Mouse (Mus musculus): ENCODE measurements at regions not wholly inside any gene's neighbourhood (a gene's known extent, or its start where the extent isn't known, plus 50 kb on each side); places are given as distances from the start of the nearest gene placed in this dataset.

DNA sequence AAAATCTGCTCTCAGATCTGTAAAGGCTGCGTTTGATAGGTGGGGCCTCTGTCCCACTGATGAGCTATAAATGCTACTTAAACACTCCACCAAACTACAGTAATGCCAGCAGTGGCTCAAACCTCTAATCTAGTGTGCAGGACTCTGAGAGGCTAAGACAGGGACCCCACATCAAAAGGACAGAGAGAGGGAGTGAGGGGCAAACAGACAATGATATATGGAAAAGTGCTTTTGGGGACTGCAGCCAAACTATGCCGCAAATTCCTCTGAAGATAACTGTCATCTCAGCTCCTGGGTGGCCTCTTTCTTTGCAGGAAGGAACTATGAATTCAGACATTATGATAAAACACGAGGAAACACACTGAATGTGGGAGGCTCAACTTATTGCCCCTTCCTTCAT is 138.9 kb upstream of the Ddit4l start:
- no peak for DNase-seq (ENCODE audit: low spot score in 2 of 2)
- intact Hi-C loops (cut with DNase I) = no loop called here

DNA sequence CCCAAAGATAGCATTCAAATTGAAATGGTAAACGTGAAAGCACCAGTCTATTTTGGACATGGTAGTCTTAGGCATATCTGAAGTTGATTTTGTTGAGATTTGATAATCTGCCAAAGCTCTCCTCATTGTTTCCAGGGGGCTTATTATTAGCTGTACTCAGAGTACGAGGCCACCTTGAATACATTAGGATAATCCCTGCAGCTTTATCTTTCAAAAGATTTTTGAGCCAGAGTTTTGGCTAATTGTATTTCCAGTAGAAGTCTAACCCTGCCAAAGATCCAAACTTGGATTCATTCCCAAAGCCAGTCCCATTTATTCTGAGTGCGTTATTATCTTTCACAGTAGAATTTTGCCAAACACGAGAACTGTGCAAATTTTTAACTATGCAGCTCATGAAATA is 138.4 kb upstream of the Ddit4l start:
- no peak for DNase-seq (ENCODE audit: low spot score in 2 of 2)
- intact Hi-C loops (cut with DNase I) = no loop called here

DNA sequence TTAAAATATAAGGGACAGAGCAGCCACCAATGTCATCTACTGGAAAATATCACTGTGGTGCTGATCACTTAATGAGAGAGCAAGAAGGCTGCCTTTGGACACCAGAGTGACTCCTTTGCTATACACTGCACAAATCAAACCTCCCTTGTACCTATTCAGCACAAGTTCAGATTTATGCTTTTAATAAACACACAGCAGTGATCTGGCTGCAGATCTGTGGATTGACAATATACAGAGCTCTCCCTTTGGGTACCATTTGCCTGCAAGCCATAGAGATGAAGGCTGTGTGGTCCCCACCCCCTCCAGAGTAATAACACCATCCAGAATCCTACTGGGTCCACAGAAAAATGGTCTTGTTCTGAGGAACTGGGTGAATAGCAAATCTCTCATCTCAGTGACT is 131.8 kb upstream of the Ddit4l start:
- no peak for DNase-seq (ENCODE audit: low spot score in 2 of 2)
- intact Hi-C loops (cut with DNase I) = no loop called here

DNA sequence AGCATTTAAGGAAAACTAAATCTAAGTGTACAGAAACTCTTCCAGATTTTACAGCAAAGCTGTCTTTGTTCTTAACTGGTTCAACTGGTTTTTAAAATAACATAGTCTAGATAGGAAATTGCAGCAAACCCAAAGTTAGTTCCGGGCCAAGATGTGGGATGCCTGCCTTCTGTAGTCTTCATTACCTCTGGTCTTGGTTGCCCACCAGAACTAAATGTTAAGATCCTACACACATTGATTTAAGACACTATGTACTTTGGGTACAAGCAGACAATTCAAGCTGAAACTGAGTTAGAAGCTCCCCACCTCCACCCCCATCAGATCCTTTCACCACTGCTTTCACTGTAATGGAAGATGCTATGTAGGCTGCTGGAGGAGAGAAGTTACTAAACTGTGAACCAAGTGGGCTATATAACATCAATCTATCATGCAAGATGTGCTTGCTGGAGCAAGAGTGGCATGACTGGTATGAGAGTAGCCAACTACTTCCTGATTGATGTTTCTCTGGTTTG is 129.8 kb upstream of the Ddit4l start:
- peak in 1 of 2 experiments; percentile 13 for DNase-seq (ENCODE audit: low spot score in 2 of 2)
- intact Hi-C loops (cut with DNase I) = no loop called here

DNA sequence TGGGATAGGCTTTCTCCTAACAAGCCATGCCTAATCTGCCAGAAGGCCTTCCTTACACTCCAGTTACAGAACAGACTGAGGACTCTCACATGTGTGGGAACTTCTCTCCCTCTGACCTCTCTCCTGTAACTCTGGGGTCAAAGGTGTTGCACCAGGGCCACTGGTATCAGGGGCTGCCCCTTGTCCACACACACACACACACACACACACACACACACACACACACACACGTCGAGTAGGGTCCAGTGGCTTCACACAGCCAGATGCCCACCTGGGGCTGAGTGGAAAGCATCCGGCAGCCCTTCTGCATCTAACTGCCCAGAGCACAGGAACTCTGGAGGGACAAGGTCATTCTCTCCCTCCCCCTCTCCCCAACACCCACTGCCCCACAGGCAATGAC is 123.1 kb upstream of the Ddit4l start:
- intact Hi-C loops (cut with DNase I) = no loop called here

DNA sequence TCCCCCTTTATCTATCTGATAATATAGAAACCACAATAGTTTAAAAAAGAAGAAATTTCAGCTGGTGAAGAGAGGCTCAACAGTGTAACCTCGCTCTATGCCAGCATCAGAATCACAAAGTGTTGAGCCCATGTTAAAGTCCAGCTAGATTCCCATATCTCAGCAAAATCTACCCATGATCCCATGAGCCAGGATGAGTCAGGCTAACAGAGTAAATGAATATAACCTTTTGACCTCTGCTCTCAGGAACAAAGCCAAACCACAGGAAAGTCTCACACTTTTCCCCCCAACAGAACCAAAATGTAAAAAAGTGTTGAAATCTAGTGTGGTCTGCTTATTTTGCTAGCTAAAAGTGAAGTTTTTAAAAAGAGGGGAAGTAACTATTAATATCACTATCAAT is 110.1 kb upstream of the Ddit4l start:
- intact Hi-C loops (cut with DNase I) = loop anchor here (5.0 kb wide), 1 partner anchor 51 kb away; no protein-coding TSS in a partner anchor
- no peak for DNase-seq (ENCODE audit: low spot score in 2 of 2)

More for the DNA sequence above, 123.1 kb upstream of the Ddit4l start:
- no peak for DNase-seq (ENCODE audit: low spot score in 2 of 2)

DNA sequence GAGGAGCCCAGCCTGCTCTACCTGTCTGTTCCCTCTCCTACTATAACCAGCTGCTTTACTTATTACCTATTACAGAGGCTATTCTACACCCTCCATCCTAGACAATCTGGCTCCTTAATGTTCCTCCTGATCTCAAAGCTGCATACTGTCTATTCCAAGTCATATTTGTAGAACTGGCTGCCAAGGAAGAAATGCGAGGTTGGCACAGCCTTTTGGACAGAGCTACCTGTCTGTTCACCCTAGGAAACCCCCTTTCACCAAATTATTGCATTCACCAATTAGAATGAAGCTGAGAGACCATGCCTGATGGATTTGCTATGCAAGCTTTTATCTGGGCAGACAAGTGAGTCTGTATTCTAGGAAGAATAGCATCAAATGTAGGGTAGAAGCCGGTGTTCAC is 109.0 kb upstream of the Ddit4l start:
- no peak for DNase-seq (ENCODE audit: low spot score in 2 of 2)
- intact Hi-C loops (cut with DNase I) = loop anchor here (5.0 kb wide), 1 partner anchor 50 kb away; no protein-coding TSS in a partner anchor

DNA sequence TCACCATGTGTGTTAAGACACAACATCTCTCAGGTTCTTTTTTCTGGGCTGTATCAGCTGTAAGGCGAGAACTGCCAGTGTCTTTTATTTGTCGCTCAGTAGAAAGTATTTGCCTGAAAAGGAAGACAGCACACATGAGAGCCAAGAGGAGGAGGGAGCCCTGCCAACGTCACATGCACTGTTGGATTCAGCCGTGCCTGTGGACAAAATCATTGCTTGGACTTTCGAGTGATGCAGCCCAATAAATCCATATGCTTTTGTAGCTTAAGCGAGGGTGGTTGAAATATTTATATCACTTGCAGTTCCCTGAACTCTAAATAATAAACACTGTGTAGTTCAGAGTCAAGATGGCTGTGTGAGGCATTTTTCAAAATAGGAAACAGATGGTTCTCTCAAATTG is 108.4 kb upstream of the Ddit4l start:
- DNase-seq (ENCODE audit: low spot score in 2 of 2) = peak; percentile 65 to 75
- intact Hi-C loops (cut with DNase I) = loop anchor here (5.0 kb wide), 1 partner anchor 49 kb away; no protein-coding TSS in a partner anchor

DNA sequence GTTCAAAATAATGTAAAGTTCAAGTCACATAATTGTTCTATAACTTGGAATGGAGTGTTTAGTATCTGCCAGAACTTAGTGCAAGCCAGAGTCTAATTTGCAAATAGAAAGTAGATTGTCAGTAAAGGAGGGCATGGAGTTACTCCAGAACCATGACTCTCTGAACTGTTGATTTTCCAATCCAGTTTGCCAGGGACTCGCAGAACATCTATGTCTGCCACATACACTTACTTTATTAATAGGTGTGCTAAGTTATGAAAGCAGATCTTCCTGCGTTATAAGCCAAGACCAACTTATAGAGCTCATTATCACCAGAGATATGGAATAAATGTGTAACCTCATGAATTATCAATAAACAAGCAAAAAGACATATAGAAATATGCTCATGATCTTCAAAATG is 107.2 kb upstream of the Ddit4l start:
- intact Hi-C loops (cut with DNase I) = loop anchor here (5.0 kb wide), 1 partner anchor 48 kb away; no protein-coding TSS in a partner anchor
- no peak for DNase-seq (ENCODE audit: low spot score in 2 of 2)

DNA sequence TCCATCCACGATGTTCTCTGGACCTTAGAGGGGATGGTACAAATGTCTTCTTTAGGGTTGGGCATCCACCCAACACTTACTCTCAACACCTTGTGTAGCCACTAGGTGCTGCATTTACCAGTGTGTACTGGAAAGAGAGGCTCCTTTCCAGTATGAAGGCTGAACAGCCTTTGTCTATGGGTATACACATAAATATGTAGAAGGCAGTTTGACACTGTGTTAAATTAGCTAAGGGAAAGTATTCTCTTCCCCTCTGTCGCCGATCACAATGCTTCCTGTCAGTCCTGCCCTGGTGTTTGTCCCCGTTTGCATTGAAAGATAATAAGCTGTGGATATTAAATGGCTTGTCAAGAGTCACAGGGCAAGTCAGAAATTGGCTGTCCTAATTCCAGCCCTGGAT is 104.0 kb upstream of the Ddit4l start:
- no peak for DNase-seq (ENCODE audit: low spot score in 2 of 2)
- intact Hi-C loops (cut with DNase I) = no loop called here

DNA sequence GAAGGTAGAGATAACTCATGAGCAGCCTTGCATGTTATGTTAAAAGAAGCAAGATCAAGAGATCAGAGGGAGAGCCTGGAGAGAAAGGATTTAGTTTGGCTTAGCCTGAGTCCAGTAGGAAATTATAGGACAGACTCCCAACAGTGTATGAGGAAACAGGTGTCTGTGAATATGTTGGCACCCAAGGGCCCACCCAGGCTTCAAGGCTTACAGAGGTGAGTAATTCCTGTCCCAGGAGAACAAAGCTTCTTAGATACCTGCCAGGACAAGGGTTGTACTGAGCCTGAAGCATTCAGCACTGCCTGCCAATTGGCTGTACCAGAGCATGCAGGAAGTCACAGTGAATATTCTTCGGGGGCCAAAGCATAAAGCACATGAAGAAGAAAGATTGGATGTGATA is 101.2 kb upstream of the Ddit4l start:
- intact Hi-C loops (cut with DNase I) = no loop called here
- no peak for DNase-seq (ENCODE audit: low spot score in 2 of 2)

DNA sequence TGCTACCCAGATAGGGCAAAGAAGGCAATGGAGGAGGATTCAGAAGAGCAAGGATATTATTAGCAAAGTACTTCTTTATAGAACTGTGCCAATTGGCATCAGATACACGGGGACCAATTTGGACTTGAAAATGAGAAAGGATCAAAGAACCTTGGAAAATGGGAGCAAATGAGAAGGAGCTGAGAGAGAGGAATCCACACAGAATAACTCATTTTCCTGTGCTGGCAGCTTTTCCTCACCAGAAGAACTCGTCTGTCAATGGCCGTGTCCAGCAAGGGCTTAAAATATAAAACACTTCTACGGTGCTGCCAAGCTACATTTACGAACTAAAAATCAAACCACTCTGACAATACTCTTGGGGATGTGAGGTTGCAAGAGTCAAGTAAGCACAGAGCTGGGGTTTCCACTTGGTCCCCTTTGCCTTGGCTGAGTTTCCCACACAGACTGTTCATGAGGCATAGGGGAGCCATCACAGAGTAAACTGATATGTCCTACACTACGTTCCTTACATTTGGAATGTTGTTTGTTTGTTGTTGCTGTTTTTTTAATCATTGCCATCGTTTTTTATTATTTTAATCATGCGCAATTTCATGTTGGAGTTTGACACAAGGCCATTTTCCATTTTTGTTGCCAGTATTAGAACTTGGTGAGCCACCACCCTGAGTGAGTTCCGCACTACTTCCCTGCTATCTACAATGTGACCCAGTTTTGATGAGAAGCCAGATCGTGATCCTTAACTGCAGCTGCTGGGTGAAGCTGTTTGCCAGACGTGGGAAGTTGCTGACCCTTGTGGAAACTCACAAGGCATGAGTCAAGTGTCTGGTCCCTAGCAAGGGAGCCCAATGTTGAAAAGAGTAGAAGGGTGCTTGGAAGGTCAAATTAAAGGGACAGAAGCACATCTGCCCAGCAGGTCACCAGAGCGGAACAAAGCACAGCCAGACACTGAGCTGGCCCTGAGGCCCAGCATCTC is 95.5 kb upstream of the Ddit4l start:
- intact Hi-C loops (cut with DNase I) = no loop called here
- no peak for DNase-seq (ENCODE audit: low spot score in 2 of 2)

DNA sequence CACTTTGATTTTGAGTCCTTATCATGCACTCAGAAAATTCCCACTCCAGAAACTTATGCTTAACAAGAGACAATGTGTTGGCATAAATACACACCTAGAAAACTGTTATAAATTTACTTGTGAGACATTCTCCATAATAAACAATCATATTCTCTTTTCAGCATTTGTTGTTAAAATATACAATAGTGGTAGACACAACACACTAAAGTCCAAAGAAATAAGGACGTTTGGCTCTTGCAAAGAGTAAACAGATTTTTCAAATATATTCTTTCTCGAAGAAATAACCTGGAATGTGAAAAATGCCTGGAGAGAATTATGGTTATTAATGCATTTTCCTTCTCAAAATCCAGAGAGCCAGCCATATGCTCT is 91.8 kb upstream of the Ddit4l start:
- intact Hi-C loops (cut with DNase I) = no loop called here
- DNase-seq (ENCODE audit: low spot score in 2 of 2) = no peak

DNA sequence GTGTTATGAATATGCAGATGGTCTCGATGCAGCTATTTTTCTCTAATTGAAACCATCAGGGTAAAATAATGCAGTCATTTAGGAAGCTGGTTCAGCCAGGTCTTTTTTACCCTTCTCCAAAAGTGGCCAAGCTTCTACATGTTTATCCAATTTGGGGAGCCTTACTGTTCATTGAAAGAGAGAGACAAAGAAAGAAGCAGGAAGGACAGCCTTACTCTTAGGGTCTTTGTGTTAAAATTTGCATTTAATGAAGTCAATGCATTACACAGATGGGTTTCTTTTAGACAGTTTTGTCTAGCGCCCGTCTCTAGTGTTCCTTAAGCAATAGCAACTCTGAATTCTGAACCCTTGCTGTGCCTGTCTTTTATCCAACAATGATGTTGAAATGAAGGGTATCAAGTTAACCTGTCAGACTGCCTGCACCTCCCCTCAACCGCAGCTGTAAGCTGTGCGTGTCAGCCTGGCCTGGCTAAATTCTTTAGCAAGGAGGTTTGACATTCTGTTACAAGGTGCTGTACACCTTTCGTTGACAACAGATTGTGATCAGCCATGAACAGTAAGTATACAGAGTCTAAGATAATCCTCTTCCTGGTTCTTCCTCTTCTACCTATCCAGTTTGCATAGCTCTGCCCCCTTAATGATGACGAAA is 91.3 kb upstream of the Ddit4l start:
- DNase-seq (ENCODE audit: low spot score in 2 of 2) = no peak

DNA sequence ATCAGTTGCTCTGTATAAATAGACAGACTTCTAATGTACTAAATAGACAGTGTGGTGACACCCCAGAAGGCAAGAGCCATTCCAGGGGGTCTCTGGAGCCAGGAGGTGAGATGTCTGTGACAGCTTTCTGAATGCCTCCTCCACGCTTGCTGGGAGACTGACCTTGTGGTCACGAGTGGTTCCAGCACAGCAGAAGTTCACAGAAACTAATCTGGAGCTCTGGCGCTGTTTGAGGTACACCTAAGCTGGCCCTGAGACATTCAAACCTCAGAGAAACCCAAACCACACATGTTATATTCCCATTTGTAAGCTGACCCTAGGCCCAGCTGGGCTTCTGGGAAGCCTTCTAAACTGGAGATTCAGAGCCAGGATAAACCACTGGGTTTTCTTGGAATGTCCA is 79.7 kb upstream of the Ddit4l start:
- intact Hi-C loops (cut with DNase I) = no loop called here

More for the DNA sequence above, 91.3 kb upstream of the Ddit4l start:
- intact Hi-C loops (cut with DNase I) = no loop called here

DNA sequence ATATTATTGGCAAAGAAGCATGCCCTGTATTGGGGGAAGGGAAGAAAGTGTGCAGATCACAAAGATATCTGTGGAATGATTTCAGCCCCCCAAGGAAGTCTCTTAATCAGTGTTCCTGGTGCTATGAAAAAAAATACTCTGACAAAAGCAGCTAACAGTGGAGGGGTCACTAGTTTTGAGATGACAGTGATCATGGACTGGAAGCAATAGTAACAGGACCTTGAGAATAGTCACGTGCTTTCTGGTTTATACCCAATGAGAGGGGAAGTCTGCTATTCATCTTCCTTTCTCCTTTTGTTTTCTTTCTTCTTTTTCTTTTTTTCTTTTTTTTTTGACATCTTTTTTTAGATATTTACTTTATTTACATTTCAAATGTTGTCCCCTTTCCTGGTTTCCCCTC is 79.1 kb upstream of the Ddit4l start:
- intact Hi-C loops (cut with DNase I) = no loop called here
- no peak for DNase-seq (ENCODE audit: low spot score in 2 of 2)

More for the DNA sequence above, 79.7 kb upstream of the Ddit4l start:
- no peak for DNase-seq (ENCODE audit: low spot score in 2 of 2)

DNA sequence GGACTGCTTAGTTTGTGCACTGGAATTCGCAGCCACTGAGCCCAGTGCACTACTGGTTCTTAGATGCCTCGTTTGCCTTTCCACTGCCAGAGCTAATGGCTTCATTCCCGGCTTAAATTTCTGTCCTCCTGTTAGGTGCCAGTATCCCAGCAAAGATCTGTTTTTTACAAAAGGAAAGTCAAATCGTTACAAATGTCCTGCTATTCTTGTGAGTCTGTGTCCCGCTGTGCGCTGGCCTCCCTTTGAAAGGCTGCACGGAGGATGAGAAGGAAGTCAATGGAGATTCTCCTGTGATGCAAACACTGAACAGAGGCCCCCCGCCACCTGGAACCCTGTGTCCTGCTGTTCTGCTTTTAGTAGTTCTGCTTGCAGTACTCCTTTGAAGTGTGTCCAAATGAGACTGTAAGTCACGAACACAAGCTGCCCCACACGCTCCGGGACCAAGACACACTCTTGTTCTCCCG is 74.0 kb upstream of the Ddit4l start:
- intact Hi-C loops (cut with DNase I) = no loop called here
- peak in 1 of 2 experiments; percentile 20 for DNase-seq (ENCODE audit: low spot score in 2 of 2)

DNA sequence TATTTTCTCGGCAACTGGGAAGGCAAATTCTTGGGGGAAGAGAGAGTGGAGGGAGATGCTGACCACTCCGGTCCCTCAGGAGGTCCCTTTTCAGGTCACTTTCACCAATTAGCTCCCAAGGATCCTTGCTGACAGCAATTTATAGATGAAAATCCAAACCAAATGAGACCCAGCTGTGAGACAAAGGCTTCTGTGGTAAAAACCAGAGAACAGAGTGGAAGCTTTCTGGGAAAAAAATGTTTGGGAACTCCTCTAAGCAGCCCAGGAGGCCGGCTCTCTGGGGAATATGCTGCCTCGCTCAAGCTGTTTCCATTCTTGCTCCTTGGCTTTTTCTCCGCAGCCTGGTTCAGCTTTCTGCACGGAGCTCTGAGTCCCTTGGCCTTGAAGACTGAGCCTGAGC is 73.5 kb upstream of the Ddit4l start:
- intact Hi-C loops (cut with DNase I) = no loop called here
- DNase-seq (ENCODE audit: low spot score in 2 of 2) = no peak

DNA sequence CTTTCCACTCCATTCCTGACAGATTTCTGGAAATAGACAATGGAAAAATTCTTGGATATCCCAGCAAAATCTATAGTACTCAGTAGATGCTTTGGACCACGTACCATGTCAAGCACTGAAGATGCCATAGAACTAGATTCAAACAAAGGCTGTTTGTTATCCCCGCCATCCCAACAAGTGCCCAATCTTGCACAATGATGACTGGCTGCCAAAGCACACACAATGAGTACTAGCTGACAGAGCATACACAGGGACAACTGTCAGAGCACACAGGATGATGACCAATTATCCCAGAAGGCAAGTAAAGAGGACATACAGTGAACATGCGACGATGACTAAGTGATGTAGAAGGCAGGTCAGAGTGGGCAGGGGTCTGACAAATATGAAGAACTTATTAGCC is 70.7 kb upstream of the Ddit4l start:
- intact Hi-C loops (cut with DNase I) = no loop called here
- no peak for DNase-seq (ENCODE audit: low spot score in 2 of 2)

DNA sequence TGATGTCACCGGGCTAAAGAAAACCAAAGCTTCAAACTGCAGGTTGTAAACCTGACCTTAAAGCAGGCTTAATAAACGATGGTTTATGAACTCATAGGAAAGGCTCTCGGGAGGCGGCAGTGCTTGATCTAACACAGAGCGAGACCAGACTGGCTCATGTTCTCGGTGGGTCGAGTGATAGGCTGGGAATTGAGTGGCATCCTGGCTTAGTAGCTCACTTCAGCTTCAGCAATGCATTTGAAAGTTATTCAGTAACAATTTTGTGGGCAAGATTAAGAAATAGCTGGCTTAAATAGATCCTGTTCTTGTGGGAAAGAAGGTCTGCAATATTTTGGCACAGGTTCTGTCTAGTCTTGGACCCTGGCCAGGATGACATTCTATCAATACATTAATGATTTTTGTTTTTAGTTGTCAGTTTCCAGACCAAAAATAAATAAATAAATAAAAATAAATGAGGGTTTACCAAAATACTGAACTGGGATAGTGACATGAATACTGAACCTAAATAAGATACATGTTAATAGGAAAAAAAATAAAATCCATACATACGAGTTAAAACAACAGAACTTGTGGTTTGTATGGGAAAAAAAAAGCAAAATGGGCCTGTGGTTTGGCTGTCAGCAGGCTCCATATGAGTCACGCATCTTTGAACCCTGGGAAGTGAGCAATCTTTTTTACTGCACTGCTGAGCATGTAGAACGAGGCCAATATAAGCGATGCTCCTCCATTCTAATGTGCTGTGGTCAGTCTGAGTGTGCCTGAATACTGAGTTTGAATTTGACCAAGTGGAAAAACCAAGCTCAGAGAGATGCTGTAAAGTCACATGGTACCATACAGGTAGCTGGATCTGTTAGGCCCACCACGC is 68.7 kb upstream of the Ddit4l start:
- intact Hi-C loops (cut with DNase I) = no loop called here

More for the DNA sequence above, 68.7 kb upstream of the Ddit4l start:
- DNase-seq (ENCODE audit: low spot score in 2 of 2) = no peak
